Comparison of ENCODE assay signal across 7 mouse cellular contexts in the genomic region with DNA sequence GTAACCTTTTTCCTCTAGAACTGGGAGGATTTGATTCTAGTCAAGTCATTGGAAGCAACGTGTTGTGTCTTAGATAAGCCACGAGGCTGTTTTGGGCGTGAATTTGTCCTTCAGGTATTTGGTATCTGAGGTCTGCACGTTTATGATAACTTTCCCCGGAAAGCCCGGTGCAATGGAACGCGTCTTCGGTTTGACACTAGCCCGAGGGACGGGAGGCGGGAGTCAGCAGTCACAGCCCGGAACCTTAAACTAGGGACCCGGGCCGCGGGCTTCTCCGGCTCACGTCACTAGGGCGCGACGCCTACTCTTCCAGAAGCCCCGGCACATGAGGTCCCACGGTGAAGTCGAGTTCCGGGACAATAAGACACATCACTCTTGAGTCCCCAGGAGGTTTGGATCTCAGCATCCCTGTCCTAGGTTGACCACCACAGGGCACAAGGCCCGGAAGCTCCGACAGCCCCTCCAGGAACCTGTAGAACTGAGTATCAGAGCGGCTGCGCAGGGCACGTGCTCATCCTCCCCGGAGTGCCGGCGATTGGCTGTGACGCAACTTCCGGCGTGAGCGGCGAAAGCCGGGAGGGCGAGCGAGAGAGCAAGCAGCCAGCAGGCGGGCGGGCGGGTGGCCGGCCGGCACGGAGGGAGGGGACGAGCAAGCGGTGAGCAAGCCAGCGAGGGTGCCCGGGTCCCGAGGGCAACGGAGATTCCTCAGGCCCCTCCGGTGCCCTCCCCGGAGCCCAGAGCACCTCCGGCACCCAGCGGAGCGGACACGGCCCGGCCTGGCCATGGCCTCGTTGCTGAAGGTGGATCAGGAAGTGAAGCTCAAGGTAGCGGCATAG. TPM values are rescaled to one million over a fixed set of nuclear protein-coding genes. Genes with fewer than 3 reads are reported as not detected.
DNase-seq lines count a peak whose midpoint lies in the region; ATAC-seq lines count a peak whose summit lies in the region.

Gene Psme3, plus strand, starts transcription at position 549 of the 836 bp plus-strand sequence.

- WGBS in intestine, embryonic 15.5 days, result under 1% methylated on average over 62 of the region's 62 CpGs
- under 1% methylated on average over 62 of the region's 62 CpGs for WGBS in midbrain, embryonic 10.5 days

- H3K9me3 ChIP-seq in intestine, embryonic 15.5 days, result no peaks in the 10 kb centered on the region
- no peaks in the 10 kb centered on the region for H3K9me3 ChIP-seq in midbrain, embryonic 10.5 days (replicated peaks)

- H3K4me1 ChIP-seq in intestine, embryonic 15.5 days (replicated peaks), result peaks cover 7% of the 10 kb centered on the region; the same call in 1 of the 2 replicates
- H3K4me1 ChIP-seq in midbrain, embryonic 10.5 days, result peaks cover 21% of the 10 kb centered on the region

- H3K27ac ChIP-seq in intestine, embryonic 15.5 days, result peak within 1 kb of the TSS; percentile 83
- peak within 1 kb of the TSS; percentile 90 for H3K27ac ChIP-seq in midbrain, embryonic 10.5 days (replicated peaks)

- intact Hi-C loops in gastrocnemius, postnatal 36 days (cut with DNase I), result no loop called here
- intact Hi-C loops in left cerebral cortex, postnatal 25 days (cut with DNase I), result loop anchor here (1.0 kb wide), 1 partner anchor 126 kb away; the partner anchor contains the start of gene Rpl27

- peak within 1 kb of the TSS; percentile 94 for H3K9ac ChIP-seq in intestine, embryonic 15.5 days

- H3K4me3 ChIP-seq in intestine, embryonic 15.5 days (replicated peaks), result peak within 1 kb of the TSS; percentile 99
- peak within 1 kb of the TSS; percentile 99 for H3K4me3 ChIP-seq in midbrain, embryonic 10.5 days

- peak; percentile 92 to 94 for DNase-seq in adrenal gland, adult 18-20 months (ENCODE audit: low spot score in 2 of 2)
- DNase-seq in embryo, embryonic 11 days, result peak; percentile 96
- peak; percentile 86 to 94 for DNase-seq in gastrocnemius, postnatal 36 days
- DNase-seq in left cerebral cortex, postnatal 25 days (ENCODE audit: low spot score in 2 of 2), result peak; percentile 96 to 98
- peak; percentile 96 for DNase-seq in midbrain, embryonic 10.5 days (ENCODE audit: low spot score)
- DNase-seq in right cerebral cortex, postnatal 4 days, result peak; percentile 90

- peak; percentile 95 for ATAC-seq in intestine, embryonic 15.5 days

- no peaks in the 10 kb centered on the region for H3K27me3 ChIP-seq in intestine, embryonic 15.5 days (replicated peaks)
- H3K27me3 ChIP-seq in midbrain, embryonic 10.5 days (ENCODE audit: low read depth, poor library complexity, severe bottlenecking), result no peaks in the 10 kb centered on the region

- peak within 1 kb of the TSS; percentile 88 for H3K4me2 ChIP-seq in intestine, embryonic 15.5 days (replicated peaks)

- H3K36me3 ChIP-seq in intestine, embryonic 15.5 days, result peaks cover 21% of the 10 kb centered on the region
- H3K36me3 ChIP-seq in midbrain, embryonic 10.5 days, result peaks cover 34% of the 10 kb centered on the region

RNA-seq across cellular contexts. Expression of gene Psme3, which starts in this region (rescaled TPM):
- total RNA-seq in adrenal gland, adult 18-20 months (2021), result 100 to 1,000 TPM; 139 to 164 TPM
- 10 to 100 TPM; 54.1 to 57.8 TPM for total RNA-seq in gastrocnemius, postnatal 36 days (2021)
- polyA plus RNA-seq in intestine, embryonic 15.5 days (2015; fragmentation: Nextera tagmentation; extraction: Ambion mirVana), result 137 and 147 TPM in 2 replicates
- 100 to 1,000 TPM; 114 to 116 TPM for total RNA-seq in left cerebral cortex, postnatal 25 days (2021)
- 181 and 194 TPM in 2 replicates for polyA plus RNA-seq in midbrain, embryonic 10.5 days (2016; fragmentation: Nextera tagmentation; extraction: Ambion mirVana)

Comparison
In these comparisons a context has a peak if more than half of its experiments do, and no peak if none do; other contexts are left out.
1. Peak in every context shown above with its lines: DNase-seq, ATAC-seq, H3K4me3 ChIP-seq and H3K27ac ChIP-seq.